Mouse (Mus musculus): Measurements from ENCODE around the gene Ubald1.

Ubald1 gene

GRCm38 (mm10) chr16:4880136-4880825 is at the start of gene Ubald1:
TSS of gene Ubald1 (minus strand) at chr16:4880315.
- peak; percentile 99 for DNase-seq

- DNase-seq: no peak
These were observed 48.4 kb upstream of the Ubald1 start for GRCm38 (mm10) chr16:4928474-4928873.

GRCm38 (mm10) chr16:4927967-4928366 is 47.9 kb upstream of the Ubald1 start:
- DNase-seq: no peak

GRCm38 (mm10) chr16:4923996-4924395 is 43.9 kb upstream of the Ubald1 start:
- no peak for DNase-seq

- no peak for DNase-seq
These were observed 42.4 kb upstream of the Ubald1 start for GRCm38 (mm10) chr16:4922481-4922880.

- no peak for DNase-seq
These were observed 40.4 kb upstream of the Ubald1 start for GRCm38 (mm10) chr16:4920556-4920955.

GRCm38 (mm10) chr16:4916608-4917007 is 36.5 kb upstream of the Ubald1 start:
- DNase-seq: no peak

- no peak for DNase-seq
These were observed 35.8 kb upstream of the Ubald1 start for GRCm38 (mm10) chr16:4915931-4916330.

GRCm38 (mm10) chr16:4913783-4914735 is 33.9 kb upstream of the Ubald1 start:
- DNase-seq: peak; percentile 70

GRCm38 (mm10) chr16:4912907-4913782 is 33.0 kb upstream of the Ubald1 start:
- DNase-seq: no peak

- DNase-seq: no peak
These were observed 32.0 kb upstream of the Ubald1 start for GRCm38 (mm10) chr16:4912074-4912648.

GRCm38 (mm10) chr16:4910758-4911157 is 30.6 kb upstream of the Ubald1 start:
- DNase-seq: no peak

GRCm38 (mm10) chr16:4909745-4910144 is 29.6 kb upstream of the Ubald1 start:
- DNase-seq: no peak

GRCm38 (mm10) chr16:4907972-4908371 is 27.9 kb upstream of the Ubald1 start:
- peak; percentile 60 for DNase-seq

- DNase-seq: no peak
These were observed 27.3 kb upstream of the Ubald1 start for GRCm38 (mm10) chr16:4907386-4907785.

- no peak for DNase-seq
These were observed 26.4 kb upstream of the Ubald1 start for GRCm38 (mm10) chr16:4906559-4906958.

GRCm38 (mm10) chr16:4905591-4905990 is 25.5 kb upstream of the Ubald1 start:
- DNase-seq: no peak

- no peak for DNase-seq
These were observed 24.8 kb upstream of the Ubald1 start for GRCm38 (mm10) chr16:4904878-4905277.

GRCm38 (mm10) chr16:4903491-4904102 is 23.5 kb upstream of the Ubald1 start:
- no peak for DNase-seq

GRCm38 (mm10) chr16:4902390-4902789 is 22.3 kb upstream of the Ubald1 start:
- no peak for DNase-seq

GRCm38 (mm10) chr16:4901167-4901566 is 21.1 kb upstream of the Ubald1 start:
- DNase-seq: no peak

- DNase-seq: no peak
These were observed 19.6 kb upstream of the Ubald1 start for GRCm38 (mm10) chr16:4899711-4900110.
